Mouse (Mus musculus) bone marrow macrophage, adult 2 months (primary cell): ENCODE results near the gene Tacc2.

ENCODE experiments used
- CTCF ChIP-seq: IDR thresholded peaks from 2 replicates; pipeline ENCODE4 v1.5.1; 2012; ENCODE audit warnings: low read depth, mild to moderate bottlenecking, low read length, moderate library complexity
- POLR2A ChIP-seq: IDR thresholded peaks from 2 replicates; pipeline ENCODE4 v1.6.1; 2012; ENCODE audit warnings: mild to moderate bottlenecking, low read depth, low read length, borderline replicate concordance

GRCm38 (mm10) chr7:130664037-130664436 lies 86.8 kb downstream of the Tacc2 start:
- TF ChIP-seq CTCF (no peak), POLR2A (no peak)
